Mouse (Mus musculus): Measurements from ENCODE around the gene Ajap1.

Ajap1 gene

GRCm38 (mm10) chr4:153357539-153358242, 124.9 kb downstream of the Ajap1 start:
- no peak for DNase-seq (ENCODE audit: low spot score in 2 of 2)

GRCm38 (mm10) chr4:153356236-153356635, 126.4 kb downstream of the Ajap1 start:
- DNase-seq (ENCODE audit: low spot score in 2 of 2) = no peak

GRCm38 (mm10) chr4:153344999-153345398, 137.6 kb downstream of the Ajap1 start:
- DNase-seq (ENCODE audit: low spot score in 2 of 2) = no peak

- DNase-seq (ENCODE audit: low spot score in 2 of 2) = no peak
Measured at GRCm38 (mm10) chr4:153340887-153341286, 141.7 kb downstream of the Ajap1 start.

- DNase-seq (ENCODE audit: low spot score in 2 of 2) = no peak
Measured at GRCm38 (mm10) chr4:153335301-153335799, 147.3 kb downstream of the Ajap1 start.

- no peak for DNase-seq (ENCODE audit: low spot score in 2 of 2)
Measured at GRCm38 (mm10) chr4:153327809-153328208, 154.8 kb downstream of the Ajap1 start.

Data from spleen, postnatal 4 days (tissue).